Comparison of ENCODE assay signal across 8 mouse cellular contexts in genomic region chr15:81938246-81938645, GRCm38 (mm10). TPM values are rescaled to one million over a fixed set of nuclear protein-coding genes. Genes with fewer than 3 reads are reported as not detected.
DNase-seq lines count a peak whose midpoint lies in the region; ATAC-seq lines count a peak whose summit lies in the region.

No protein-coding gene starts in this region.

- 27% methylated on average over 2 of the region's 2 CpGs for WGBS in liver, embryonic 11.5 days
- 29% methylated on average over 2 of the region's 2 CpGs for WGBS in hindbrain, embryonic 12.5 days

- H3K9ac ChIP-seq in liver, embryonic 11.5 days (ENCODE audit: low read depth, low read length) = no peak overlapping the region
- H3K9ac ChIP-seq in hindbrain, embryonic 12.5 days = peak overlapping the region; percentile 75; the same call in 1 of the 2 replicates

- no peaks in the 10 kb centered on the region for H3K36me3 ChIP-seq in liver, embryonic 11.5 days (ENCODE audit: control insufficient read depth, insufficient read depth, low read length)
- no peaks in the 10 kb centered on the region for H3K36me3 ChIP-seq in hindbrain, embryonic 12.5 days

- H3K27ac ChIP-seq in liver, embryonic 11.5 days (ENCODE audit: low read depth, low read length) = no peak overlapping the region
- peak overlapping the region; percentile 89 for H3K27ac ChIP-seq in hindbrain, embryonic 12.5 days

- H3K9me3 ChIP-seq in liver, embryonic 11.5 days (ENCODE audit: control insufficient read depth, low read length) = no peaks in the 10 kb centered on the region
- no peaks in the 10 kb centered on the region for H3K9me3 ChIP-seq in hindbrain, embryonic 12.5 days (replicated peaks)

- peaks cover 17% of the 10 kb centered on the region for H3K4me1 ChIP-seq in liver, embryonic 11.5 days (replicated peaks; ENCODE audit: control insufficient read depth, insufficient read depth, low read length)
- H3K4me1 ChIP-seq in hindbrain, embryonic 12.5 days = peaks cover 43% of the 10 kb centered on the region

- H3K4me3 ChIP-seq in liver, embryonic 11.5 days (ENCODE audit: low read depth, low read length) = no peak overlapping the region
- H3K4me3 ChIP-seq in hindbrain, embryonic 12.5 days = peak overlapping the region; percentile 52

- DNase-seq in liver = peak; percentile 58
- no peak for DNase-seq in liver, embryonic 11.5 days (ENCODE audit: low spot score)
- peak; percentile 66 for DNase-seq in R1 (ENCODE audit: low read depth, low spot score)
- DNase-seq in embryo, embryonic 9.5 days (ENCODE audit: extremely low spot score) = peak; percentile 59
- peak; percentile 60 for DNase-seq in lung, postnatal 10 days
- peak; percentile 64 for DNase-seq in right cerebral cortex, postnatal 4 days
- DNase-seq in gastrocnemius, postnatal 25 days = no peak

- ATAC-seq in liver, embryonic 11.5 days (replicated peaks; ENCODE audit: low FRiP score) = no peak; the same call in 1 of the 2 replicates
- no peak for ATAC-seq in hindbrain, embryonic 12.5 days (ENCODE audit: low FRiP score)

- no peak overlapping the region for H3K4me2 ChIP-seq in liver, embryonic 11.5 days
- peak overlapping the region; percentile 65 for H3K4me2 ChIP-seq in hindbrain, embryonic 12.5 days (replicated peaks)

- H3K27me3 ChIP-seq in liver, embryonic 11.5 days (replicated peaks; ENCODE audit: control insufficient read depth, insufficient read depth, low read length) = peaks cover 15% of the 10 kb centered on the region; the same call in 1 of the 2 replicates
- no peaks in the 10 kb centered on the region for H3K27me3 ChIP-seq in hindbrain, embryonic 12.5 days

RNA-seq across cellular contexts. Expression of gene Csdc2, which starts 1.7 kb away (rescaled TPM):
- polyA plus RNA-seq in liver, embryonic 11.5 days (2014; fragmentation: Nextera tagmentation; extraction: Ambion mirVana) = 3.7 and 3.9 TPM in 2 replicates
- polyA plus RNA-seq in hindbrain, embryonic 12.5 days (2016; fragmentation: Nextera tagmentation; extraction: Ambion mirVana) = 48.0 and 57.1 TPM in 2 replicates
- 1 to 10 TPM; 1.8 to 2.6 TPM for total RNA-seq in gastrocnemius, postnatal 25 days (2021)

RNA-seq across cellular contexts. Expression of gene Polr3h, which starts 12.2 kb away (rescaled TPM):
- polyA plus RNA-seq in liver, embryonic 11.5 days (2014; fragmentation: Nextera tagmentation; extraction: Ambion mirVana) = 131 and 134 TPM in 2 replicates
- 58.0 and 58.4 TPM in 2 replicates for polyA plus RNA-seq in hindbrain, embryonic 12.5 days (2016; fragmentation: Nextera tagmentation; extraction: Ambion mirVana)
- 1 to 10 TPM; 5.9 to 6.3 TPM for total RNA-seq in gastrocnemius, postnatal 25 days (2021)

RNA-seq across cellular contexts. Expression of gene Pmm1, which starts 22.5 kb away (rescaled TPM):
- 34.6 and 40.6 TPM in 2 replicates for polyA plus RNA-seq in liver, embryonic 11.5 days (2014; fragmentation: Nextera tagmentation; extraction: Ambion mirVana)
- 30.7 and 32.3 TPM in 2 replicates for polyA plus RNA-seq in hindbrain, embryonic 12.5 days (2016; fragmentation: Nextera tagmentation; extraction: Ambion mirVana)
- total RNA-seq in gastrocnemius, postnatal 25 days (2021) = 10 to 100 TPM; 11.9 to 21.6 TPM

RNA-seq across cellular contexts. Expression of gene 1700029P11Rik, which starts 42.1 kb away (rescaled TPM):
- polyA plus RNA-seq in liver, embryonic 11.5 days (2014; fragmentation: Nextera tagmentation; extraction: Ambion mirVana) = not detected in 2 replicates
- polyA plus RNA-seq in hindbrain, embryonic 12.5 days (2016; fragmentation: Nextera tagmentation; extraction: Ambion mirVana) = not detected in 2 replicates
- total RNA-seq in gastrocnemius, postnatal 25 days (2021) = not detected

RNA-seq across cellular contexts. Expression of gene Xrcc6, which starts 49.4 kb away (rescaled TPM):
- polyA plus RNA-seq in liver, embryonic 11.5 days (2014; fragmentation: Nextera tagmentation; extraction: Ambion mirVana) = 133 and 151 TPM in 2 replicates
- polyA plus RNA-seq in hindbrain, embryonic 12.5 days (2016; fragmentation: Nextera tagmentation; extraction: Ambion mirVana) = 58.4 and 62.3 TPM in 2 replicates
- total RNA-seq in gastrocnemius, postnatal 25 days (2021) = 10 to 100 TPM; 20.8 to 24.9 TPM

Comparison
In these comparisons a context has a peak if more than half of its experiments do, and no peak if none do; other contexts are left out.
1. DNase-seq: peak in liver (single experiment), R1 (single experiment), embryo, embryonic 9.5 days (single experiment), lung, postnatal 10 days (single experiment) and right cerebral cortex, postnatal 4 days (single experiment); none in liver, embryonic 11.5 days (single experiment) and gastrocnemius, postnatal 25 days (single experiment).
2. RNA of gene Csdc2, which starts 1.7 kb away (polyA plus RNA-seq): 48.0 to 57.1 TPM in hindbrain, embryonic 12.5 days; 3.7 to 3.9 TPM in liver, embryonic 11.5 days; every median in the first group is over 10 times any median in the second.